Mouse (Mus musculus): ENCODE measurements around the gene Grik3. TPM values are rescaled to one million over a fixed set of nuclear protein-coding genes. Genes with fewer than 3 reads are reported as not detected.

Grik3 gene
- total RNA-seq, 2 experiments from 2014 or later, result 0.08 to 0.13 TPM

DNA sequence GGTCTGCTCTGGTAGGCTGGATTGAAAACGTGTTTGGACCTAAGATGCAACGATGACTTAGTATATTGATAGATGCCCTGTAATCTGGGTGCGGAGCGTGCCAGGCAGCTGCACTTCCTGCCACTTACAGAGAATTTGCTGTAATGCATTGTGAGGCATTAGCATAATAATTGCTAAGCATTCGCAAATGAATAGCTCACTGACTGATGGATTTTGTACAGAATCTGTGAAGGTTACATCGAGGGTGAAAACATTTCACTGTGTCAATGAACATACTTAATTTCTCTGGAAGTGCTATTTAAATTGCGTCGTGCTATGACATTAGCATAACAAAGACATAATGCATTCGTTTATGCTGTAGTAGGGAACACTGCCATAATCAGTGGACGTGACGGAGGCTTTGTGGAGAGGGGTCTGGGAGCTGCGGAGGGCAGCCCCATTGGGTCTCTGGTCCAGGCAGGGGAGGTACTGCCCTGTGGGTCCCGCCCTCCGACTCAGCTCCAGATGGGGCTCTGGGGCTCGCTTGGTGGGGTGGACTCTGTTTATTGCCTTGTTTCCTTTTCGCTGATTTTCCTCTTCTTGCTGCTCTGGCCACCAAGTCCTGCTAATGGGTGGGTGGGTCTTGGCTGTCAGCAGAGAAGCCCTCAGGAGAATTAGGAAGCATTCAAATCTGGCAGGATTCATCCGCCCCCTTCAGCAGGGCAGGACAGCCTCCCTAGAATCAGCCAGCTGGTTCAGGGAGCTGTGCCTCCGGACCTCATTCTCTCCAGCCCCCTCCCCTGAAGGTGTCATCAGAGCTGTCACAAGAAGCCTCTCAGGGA is 54.7 kb downstream of the Grik3 start:
- no peak for DNase-seq

DNA sequence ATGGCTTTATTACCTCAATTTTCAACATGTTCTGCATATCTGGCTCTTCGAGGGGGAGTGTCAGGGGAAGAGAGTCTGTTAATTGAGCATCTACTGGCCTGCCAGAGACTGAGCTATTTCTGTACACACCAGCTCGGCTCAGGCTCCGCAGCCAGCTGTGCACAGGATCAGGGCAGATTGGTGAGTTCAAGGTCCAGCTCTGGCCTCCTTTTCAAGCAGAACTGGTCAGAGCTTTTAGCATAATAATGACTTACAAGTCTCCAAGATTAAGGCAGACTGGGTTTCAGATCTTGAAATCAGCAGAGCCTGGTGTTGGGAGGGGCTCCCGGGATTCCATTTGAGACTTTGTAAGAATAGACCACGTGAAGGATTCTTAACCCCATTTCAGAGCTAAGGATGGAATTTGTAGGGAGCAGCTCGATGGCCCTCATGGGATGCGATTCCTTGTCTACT is 55.3 kb downstream of the Grik3 start:
- no peak for DNase-seq

DNA sequence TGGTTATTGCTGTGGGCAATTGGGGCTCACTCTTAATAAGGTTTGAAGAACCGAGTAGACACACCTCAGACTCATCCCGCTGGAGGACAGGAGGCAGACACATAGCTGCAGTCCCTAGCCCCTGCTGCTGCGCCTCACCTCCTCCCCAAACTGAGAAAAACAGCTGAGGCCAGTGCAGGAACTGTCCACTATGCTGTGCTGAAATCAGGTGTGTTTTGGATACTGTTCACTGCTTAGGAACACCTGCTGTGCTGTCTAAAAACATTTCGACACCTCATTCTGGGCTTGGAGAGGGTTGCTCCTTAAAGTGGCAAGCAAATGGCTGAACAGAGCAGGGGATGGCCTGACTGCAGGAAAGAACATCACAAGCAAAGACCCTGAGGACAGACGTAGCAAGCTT is 57.7 kb downstream of the Grik3 start:
- no peak for DNase-seq

DNA sequence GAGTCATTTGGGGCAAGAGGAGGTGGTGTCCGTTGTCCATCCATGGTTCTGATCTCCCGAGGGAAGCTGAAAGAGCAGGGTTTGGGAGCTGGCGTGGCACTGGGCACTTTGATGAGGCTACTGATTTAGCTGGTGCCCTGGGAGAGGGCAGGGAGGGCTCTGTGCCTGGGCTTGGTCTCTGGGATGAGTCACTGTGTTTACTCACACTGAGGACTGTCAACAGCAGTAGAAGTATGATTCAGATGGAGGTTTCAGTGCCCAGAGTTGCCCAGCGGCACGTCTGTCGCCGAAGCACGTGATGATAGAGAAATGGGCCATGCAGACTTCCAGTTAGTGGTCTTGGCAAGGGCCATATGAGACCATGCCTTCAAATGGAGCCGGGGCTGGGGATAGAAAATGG is 63.3 kb downstream of the Grik3 start:
- DNase-seq, result no peak

DNA sequence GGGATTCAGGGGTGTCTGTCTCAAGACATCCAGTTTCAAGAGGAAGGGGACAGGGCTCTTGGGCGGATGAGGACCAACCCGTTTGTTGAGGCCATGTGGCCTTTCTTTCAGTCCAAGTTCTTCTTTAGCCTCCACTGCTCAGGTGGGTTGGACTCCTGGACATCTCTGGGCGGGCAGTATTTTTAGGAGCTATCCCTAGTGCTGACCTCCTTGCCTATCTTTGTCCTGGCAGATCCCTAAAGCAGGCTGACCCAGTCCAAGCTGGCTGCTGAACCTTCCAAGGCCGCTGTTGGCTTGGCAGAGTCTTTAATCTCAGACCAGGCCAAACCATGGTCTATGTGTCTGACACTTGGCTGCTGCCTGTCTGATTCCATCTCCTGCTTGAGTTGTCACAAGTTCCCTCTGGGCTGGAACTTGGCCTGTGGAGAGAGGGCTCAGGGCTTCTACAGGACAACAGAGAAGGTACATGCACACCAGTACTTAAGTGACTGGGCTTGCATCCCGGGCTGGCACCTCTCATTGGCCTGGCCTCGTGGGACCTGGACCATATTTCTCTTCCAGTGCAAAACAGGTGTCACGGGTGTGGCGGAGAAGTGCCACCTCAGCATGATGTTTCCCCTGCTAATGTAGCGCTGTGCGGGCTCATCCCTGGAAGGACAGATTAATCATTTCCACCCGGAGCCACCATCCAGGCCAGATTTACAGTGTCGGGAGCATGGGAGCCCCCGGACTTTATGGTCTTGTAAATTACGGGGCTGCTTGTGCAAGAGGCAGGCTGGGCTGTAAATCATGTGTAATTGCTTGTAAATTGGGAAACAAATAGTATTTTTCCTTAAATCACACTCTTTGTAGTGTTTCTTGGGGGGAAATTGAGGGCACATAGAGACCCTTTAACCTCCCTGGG is 66.2 kb downstream of the Grik3 start:
- peak; percentile 13 for DNase-seq

DNA sequence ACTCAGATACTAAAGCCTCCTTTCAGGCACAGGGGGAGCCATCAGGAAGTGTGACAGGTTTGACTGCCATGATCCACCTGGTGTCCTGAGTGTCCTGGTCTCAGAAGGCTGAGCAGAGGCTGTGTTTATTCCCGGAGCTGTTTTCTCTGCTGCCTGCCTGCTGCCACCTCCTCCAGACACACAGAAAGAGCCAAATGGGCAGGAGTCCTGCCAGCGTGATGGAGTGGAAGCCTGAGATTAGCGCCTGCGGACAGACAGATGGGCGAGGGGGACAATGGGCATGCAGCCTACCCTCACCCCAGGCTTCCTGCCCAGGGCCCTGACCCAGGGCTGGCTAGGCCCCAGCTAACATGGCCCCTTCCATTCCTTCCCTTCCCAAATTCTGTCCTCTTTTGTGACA is 69.1 kb downstream of the Grik3 start:
- no peak for DNase-seq

DNA sequence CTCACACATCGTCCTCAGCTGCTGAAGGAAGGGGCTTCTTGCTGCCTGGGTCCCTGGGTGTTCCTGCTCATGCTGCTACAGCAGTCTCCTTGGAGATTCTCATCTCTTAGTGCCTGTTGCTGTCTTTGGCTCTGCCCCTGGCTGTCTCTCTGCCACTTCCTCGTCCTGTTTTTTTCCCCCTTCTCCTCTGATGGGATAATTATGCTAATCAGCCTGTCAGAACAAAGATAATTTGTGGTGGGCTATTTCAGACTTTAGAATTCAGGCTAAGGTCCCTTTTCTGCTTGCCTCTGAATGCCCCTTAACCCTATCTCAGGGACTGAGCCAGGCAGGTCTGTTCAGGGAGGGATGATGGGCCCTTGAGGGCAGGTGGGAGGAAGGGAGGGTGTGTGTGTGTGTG is 70.3 kb downstream of the Grik3 start:
- no peak for DNase-seq

DNA sequence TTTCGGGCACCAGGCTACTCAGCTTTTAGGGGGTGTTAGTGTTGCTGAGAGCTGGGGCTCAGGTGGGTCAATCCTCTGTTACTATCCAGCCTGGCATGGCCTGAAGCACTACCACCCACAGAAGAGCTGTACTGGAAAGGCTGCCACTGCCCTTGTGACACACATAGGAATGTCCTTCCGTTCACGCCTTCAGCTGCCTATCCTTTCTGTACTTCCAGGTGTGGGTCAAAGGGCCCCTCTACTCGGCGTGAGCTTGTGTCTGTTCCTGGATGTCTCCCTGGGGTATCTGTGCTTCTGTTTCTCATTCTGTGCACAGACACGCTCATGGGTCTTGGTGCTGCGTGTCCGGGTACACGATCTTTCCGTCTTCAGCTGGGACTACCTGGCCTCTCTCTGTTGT is 73.1 kb downstream of the Grik3 start:
- DNase-seq, result no peak

DNA sequence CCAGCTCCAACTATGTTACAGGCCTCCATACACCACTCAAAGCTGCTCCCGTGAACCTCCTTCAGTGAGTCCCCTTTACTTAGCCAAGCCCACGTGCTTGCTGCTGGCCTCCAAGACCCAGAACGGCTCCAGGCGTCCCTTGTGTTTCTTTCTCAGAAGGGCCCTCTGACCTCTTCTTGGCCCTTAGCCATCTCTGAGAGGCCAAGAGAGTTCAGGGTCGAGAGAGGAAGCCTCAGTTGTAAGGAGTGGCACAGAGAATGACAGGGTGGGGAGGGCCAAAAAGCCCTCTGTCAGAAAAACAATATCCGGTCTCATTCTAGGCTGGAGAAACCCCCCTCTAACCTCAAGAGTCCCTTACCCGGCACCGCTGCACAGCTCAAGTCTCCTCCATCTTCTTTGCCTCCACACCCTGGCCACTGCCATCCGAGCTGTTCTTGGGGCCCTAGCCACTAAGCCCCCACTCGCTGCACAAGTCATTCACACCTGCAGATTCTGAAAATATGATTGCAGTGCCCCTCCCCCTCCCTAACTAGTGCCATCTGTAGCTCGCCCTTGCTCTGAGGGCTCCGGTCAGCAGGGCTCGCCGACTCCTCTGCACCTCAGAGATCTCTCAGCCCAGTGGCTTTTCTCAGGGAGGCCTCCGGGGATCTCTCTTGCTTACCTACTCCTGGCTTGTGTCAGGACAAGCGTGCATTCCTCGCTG is 73.7 kb downstream of the Grik3 start:
- DNase-seq, result no peak

DNA sequence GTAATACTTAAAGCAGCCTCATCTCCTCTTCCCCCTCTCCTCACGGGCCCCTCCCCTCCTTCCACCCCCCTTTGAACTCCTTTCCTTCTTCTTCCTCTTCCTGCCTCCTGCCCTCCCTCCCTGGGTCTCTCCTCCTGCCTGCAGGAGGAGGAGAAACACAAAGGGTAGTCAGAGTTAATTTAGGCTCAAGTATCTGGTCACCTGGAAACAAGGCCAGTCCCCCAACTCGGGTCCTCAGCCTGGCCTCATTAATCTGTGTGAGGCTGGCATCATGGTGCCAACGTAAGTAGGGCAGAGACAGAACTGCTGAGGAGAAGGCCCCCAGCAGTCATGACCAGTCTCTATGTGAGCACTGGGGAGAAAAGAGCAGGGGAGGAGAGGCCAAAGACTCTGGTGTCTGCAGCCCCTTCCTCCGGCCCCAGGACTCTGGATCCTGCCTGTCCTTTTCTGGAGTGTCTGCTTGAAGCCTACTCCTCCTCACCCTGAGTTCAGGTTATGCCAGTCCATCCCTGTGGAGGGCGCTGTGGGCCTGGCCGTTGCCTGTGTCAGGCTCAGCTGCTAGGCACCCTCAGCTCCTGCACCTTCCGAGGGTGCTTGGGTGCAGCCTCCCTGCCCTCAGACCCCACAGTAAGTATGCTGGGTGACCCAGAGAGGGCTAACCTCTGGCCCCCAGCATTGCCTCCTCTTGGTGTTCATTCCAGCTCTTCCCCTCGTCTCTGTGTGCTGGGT is 75.4 kb downstream of the Grik3 start:
- DNase-seq, result no peak

DNA sequence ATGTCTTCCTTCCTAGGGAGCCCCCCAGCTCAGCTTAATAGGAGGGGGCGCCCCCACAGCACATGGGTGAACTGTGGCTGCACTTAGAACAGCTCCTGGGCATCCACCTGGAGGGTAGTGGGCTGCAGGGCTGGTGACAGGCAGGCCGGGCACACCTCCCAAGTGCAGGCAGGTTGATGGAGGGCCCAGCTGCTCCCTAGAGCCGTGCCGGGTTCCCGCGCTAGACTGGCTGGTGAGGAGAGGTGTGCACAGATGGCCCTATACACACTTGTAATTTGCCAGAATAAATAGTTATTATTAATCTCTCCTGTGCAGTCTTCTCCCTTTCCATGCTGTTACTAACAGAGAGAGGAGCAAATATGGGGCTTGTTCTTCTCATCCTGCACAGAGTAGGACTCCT is 77.7 kb downstream of the Grik3 start:
- DNase-seq, result no peak

DNA sequence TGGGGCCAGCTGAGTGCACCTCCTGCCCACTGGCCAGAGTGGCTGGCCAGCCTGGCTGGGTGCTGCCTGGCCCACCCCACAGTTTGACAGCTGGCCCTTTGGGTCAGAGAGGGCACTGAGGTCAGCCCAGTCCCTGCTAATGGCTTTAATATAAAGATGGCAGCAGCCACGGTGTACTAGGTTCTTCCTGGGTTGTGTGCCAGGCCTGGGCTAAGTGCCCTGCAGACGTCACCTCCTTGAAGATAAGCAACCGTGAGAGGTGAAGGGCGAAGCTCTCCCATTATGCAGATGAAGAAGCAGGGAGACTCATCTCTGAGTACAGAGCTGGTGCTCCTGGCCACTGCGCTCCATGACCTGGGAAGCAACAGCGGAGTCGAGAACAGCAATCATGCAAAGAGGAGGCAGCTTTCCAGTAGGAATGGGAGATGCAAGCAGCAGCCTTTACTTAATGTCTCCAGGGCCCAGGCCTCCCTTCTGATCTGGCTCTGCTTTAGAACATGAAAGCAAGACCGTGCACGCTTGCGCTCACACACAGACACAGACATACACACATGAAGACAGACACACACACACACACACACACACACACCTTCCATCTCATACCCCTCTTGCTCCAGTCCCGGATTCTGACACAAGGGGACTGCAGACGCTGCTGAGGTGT is 81.3 kb downstream of the Grik3 start:
- DNase-seq, result no peak

DNA sequence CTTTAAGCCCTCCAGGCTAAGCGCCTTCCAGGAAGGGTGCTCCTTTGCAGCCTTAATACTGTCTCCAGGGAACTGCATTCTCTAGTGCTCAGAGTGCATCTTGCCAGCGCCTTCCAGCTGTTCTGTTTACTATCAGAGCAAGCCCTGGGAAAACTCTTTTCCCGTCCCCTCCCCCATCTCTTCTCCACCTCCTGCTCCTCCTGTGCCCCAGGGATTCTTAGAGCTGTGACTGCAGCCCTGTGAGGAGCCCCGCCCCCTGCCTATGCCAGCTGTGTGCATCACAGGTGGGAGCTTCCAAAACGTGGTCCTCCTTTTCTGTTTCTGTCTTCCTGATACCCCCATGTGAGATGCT is 81.8 kb downstream of the Grik3 start:
- no peak for DNase-seq

DNA sequence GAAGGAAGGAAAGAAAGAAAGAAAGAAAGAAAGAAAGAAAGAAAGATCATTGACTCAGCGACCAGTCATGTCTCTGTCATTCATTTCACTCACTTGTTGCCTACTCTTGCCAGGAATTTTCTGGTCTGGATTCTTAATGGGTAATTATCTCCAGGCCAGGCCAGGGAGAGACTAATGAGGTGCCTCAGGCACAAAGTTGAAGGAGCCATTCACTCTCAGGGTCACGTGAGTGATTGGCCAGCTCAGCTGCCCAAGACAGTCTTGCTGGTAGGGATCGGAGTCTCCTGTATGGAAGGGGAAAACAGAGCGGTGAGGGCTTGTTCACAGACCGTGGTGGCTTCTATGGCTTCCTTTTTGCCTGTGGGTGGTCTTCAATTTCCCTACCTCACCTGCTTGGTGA is 82.5 kb downstream of the Grik3 start:
- no peak for DNase-seq

DNA sequence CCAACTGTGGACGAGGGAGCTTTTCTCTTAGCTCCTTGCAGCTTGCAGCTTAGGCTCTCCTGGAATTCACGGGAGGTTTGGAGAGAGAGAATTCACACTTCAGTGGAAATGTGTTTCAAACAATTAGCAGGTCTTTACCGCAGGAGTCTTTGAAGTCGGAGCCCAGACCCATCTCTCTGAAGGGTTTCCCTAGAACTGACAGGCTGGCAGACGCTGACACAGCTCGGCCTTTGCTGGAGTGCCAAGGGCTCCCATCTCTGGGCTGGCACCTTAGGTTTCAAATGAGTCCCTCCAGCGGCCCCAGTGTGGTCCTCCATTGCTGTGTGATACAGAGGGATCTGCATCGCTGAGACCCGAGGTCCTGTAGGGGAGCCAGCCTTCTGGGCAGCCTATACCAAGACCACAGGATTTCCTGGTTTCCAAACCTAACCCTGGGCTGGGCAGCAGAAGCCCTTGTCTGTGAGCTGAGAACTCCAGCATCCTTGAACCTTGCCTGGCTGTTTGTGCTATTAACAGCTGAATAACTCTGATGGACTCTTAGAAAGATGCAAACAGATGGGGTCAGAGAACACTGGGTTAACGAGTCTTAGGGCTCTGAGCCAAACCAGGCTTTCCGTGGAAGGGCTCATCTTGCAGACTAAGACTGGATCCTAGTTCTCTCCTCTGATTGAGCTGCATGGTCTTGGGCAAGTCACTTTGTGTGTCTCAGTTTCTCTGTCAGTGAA is 83.6 kb downstream of the Grik3 start:
- no peak for DNase-seq

DNA sequence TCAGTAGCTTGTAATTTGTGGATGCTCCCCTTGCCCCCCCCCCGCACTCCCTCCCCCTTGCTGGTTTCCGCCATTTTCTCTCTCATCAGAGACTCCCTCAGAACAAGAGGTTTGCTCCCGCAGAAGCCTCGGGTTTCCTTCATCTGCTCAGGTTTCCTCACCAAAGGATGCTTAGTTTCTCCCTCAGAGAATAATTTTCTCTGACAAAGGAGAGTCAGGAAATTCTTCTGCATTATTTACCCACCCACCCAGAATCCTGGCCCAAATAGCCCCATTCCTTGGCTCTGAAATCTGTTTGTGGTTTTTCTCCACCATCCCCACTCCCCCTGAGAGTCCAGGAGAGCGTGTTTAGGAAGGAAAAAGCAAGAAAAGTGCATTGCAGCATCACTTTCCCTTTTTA is 89.8 kb downstream of the Grik3 start:
- DNase-seq, result no peak

DNA sequence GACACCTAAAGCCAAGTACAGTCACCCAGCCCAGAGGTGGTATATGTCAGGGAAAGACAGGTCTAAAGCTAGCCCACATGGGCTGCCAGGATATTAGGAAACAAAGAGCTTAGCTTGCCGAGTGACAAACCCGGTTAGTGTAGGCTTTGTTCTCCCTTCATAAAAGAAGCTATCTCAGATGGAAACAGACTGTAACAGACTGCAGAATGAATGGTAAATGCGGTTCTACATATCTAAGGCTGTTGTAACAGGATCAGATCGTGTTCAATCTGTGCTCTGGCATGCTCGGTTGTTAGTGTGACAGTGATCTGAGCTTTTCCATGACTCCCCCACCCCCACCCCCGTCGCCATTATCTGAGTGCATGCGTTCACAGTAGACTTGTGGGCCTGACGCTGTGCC is 92.8 kb downstream of the Grik3 start:
- no peak for DNase-seq

DNA sequence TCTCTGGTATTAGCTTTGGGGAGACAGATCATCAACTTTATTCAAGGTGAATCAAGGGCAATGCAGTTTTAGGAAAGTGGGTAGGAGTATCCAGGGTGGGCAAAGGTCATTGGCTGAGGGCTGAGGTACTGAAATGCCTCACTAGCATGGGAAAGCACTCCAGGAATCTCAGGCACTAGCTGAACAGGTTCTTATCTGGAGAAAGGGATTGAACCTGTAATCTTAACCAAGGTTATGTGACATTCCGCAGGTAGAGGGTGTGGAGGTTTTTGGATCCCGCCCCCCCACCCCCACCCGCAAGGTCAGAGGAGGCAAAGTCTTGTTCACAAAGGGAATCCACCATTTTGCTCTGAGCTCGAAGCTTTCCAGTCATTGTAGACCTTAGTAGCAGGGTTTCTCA is 93.4 kb downstream of the Grik3 start:
- DNase-seq, result no peak

DNA sequence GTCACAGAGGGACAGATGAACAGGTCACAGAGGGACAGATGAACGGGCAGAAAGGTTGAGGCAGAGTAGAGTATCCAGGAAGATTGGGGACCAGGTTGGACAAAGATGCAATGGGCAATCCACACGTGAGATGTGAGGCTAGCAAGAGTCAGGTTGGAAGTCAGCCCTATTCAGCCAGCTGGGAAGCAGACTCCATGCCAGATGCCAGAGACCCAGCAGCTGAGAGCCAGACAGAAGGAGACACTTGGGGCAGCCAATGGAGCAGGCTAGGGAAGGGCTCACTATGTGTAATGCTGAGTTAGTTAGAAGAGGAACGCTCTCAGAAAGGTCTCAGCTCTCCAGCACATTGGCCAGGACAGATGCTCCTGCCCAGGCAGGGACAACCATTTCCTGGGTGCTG is 94.2 kb downstream of the Grik3 start:
- DNase-seq, result no peak

DNA sequence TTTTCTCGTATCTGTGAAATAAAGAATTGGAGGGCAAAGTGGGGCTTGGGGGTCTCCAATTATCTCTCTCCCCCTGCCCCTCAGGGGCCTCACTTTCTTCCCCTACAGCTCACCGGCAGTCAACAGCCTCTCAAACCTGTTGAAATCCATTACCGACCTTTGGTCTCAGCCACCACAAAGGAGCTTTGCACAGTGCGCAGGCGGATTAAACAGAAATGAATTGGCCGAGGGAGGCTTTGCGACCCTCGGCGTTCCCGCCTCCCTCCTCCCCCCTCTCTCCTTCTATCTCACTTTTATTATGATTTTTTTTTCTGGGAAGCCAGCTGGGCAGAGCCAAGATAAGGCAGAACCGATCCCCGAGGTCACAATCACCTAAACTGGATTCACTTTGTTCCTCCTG is 97.1 kb downstream of the Grik3 start:
- no peak for DNase-seq
